Mouse (Mus musculus) kidney, adult 18-20 months (tissue): ENCODE results near the gene Mphosph9.

Source experiments
- DNase-seq: peaks from one replicate; pipeline ENCODE4 v3.0.0; 2021

Gene Mphosph9

DNA sequence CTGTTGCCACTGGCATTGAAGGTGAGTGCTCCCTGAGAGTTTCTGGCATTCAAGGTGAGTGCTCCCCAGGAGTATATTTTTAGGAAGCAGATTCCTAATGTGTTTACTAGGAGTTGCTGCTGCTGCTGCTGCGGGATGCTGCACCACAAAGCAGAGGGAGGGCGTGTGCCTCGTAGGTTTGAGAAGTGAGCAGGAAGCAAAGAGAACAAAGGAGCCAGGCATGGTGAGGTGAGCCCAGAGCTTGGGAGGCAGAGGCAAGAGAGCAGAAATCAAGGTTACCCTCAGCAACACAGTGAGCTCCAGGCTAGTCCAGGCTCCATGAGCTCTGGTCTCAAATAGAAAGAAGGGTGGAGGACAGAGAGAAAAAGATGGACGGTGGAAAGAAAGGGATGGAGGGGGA is 64.5 kb downstream of the Mphosph9 start:
- DNase-seq, result no peak

DNA sequence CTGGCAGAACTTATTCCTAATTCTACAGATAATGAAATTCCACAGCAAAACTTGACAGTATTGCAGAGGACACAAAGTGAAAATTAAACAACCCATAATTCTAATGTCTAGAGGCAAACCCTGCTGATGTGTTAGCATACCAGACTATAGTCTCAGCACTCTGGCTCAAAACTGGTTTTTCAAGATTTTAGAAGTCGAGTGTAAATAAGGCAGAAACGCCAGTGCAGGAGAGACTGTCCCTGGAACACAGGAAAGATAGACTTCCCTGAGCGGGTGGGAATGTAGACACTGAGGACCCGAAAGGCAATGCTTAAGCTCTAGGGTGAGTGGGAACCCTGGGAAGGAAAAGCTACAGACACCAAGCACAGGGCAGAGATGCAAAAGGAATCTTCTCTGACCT is 65.7 kb downstream of the Mphosph9 start:
- DNase-seq, result no peak

DNA sequence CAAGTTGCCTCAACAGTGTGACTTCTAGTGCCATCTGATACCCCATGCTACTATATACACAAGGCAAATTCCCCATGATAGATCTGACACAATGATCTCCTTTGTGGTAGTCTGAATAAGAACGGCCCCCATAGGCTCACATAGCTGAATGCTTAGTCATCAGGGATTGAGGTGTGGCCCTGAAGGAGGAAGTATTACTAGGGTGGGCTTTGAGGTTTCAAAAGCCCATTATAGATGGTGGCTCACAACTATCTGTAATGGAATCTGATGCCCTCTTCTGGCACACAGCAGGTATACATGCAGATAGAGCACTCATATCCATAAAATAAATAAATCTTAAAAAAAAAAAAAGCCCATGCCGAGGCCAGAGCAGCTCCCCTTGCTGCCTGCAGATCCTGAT is 68.6 kb downstream of the Mphosph9 start:
- DNase-seq, result no peak

DNA sequence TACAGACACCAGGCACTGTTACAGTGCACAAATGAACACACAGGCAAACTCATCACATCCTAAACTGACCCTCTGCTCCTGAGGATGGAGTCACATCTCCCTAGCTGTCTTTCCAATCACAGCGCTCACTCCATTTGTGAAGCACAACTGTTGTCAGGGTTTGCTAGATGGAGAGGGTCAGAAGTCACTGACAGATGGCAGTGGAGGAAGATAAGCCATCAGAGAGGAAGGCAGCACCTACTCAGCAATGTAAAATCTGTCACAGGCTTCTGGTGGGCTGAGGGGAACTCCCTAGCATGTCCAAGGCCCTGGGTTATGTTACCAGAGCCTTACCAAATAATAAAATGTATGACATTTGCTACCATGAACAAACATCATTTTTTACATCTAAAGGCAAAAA is 69.7 kb downstream of the Mphosph9 start:
- no peak for DNase-seq

DNA sequence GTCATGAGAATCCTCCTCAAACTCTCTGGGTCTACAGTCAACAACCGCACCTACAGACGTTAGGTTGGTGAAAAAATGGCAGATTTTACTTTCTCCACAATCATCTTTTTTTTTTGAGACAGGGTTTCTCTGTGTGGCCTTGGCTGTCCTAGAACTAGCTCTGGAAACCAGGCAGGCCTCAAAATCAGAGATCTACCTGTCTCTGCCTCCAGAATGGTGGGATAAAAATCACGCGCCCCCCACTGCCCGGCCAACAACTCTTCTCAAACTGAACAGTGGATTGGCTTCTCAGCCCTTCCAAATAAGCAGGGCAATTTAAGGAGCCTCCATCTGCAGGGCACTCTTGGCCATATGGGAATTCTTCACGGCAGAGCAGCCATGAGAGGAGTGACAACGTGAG is 72.6 kb downstream of the Mphosph9 start:
- DNase-seq, result no peak

DNA sequence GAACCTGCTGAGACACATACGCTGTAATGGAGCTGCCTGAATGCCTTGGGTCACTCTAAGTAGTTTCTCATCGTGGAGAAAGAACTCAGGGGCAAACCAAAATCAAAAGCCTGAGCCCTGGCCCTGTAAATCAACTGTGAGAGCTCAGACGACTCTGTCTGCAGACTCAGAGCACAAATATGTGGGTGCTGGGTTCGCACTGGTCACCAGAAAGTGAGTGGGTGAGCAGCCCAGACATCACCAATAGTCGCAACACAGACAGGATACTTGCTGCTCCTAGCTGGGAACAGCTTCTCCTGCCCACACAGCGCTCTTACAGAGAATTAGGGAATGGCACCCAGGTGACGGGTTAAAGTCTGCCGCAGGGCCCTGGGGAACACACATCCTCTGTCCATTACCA is 74.2 kb downstream of the Mphosph9 start:
- DNase-seq, result no peak

DNA sequence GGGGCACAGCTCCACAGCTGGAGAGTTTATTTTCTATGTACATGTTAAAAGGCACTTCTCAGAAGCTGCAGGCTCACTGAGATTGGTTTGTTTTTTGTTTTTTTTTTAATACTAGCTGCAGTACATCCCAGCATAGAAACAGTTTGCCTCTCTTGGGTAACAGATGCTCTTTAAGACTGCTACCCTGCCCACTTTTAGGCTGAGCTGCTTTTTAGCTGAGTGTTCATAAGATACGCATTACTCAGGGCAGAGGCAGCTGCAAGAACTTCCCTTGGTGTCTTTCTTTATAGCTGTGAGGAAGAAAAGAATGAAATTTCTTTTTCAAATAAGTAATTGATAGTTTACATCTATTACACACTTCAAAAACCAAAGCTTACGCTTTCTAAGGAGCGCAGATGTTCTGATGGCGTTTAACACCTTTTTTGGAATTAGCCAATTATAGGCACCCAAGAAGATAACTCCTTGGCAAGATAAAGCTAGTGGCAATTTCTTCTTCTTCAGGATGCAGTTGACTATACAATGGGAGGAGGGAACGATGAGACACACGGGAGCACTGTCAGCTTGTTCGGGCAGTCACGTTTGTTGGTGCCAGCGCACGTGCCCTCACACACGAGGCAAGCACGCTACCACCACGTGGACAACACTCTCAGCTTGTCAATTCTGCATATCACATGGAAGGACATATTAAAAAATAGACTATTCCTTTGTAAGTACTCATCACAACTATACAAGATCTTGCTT is 75.0 kb downstream of the Mphosph9 start:
- DNase-seq, result no peak

DNA sequence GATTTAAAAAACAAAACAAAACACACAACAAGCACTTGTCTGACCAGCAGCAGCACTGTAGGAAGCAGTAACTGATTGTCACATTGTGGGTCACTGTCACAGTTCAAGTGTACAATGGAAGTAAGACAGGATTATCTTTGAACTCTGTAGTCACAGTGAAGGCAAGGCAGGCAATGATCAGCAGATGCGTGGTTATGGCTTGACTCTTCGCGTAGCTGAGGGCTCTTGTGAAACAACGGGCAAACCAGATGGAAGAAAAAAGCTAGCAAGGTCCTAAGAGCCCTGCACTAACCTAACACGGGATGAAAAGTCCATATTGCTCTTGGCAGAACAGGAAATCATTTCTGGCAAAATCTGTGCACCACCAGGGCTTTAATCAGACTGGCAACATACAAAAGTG is 76.7 kb downstream of the Mphosph9 start:
- DNase-seq, result no peak

DNA sequence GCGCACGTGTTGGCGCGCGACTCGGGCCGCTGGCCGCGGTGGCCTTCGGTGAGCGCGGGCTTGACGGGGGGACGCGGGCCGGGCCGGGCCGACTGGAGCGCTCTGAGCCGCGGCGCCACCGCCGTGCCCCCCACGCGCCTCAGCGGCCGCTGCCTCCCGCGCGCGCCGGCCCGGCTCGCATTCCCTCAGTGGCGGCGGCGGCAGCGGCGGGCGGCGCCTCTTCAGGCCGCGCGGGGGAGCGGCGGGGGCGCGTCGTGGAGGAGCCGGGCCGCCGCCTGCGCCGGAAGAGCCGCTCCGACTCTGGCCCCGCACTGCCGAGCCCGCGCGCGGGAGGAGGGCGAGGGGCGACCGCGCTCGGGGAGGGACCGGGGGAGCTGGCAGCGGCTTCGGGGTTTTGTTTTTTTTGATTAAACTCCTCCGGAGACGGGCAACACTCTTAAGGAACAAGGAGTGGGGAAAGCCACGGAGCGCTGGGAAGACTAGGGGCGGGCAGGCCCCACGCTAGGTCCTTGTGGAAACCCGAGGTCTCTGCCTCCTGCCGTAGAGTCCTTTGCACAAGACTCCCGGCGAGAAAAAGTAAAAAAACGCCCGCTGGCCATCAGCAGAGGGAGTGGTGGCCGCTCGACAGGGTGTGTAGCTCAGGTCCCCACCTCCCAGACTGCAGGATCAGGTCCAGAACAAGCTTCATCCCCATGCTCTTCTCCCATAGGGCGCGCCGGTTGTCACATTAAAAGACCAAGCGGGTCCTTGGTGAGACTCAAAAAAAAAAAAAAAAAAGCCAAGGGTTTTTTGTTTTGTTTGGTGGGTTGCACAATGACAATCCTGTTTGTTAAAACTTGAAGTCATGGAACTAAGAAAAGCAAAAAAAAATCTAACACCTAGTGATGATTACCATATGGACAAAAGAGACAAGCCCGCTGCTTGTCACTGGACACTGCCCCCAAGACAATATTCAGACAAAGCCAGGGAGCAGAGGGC is 77.9 kb downstream of the Mphosph9 start, which contains the start of gene Pitpnm2:
Pitpnm2 (minus strand) TSS at position 147 of the 978 bp plus-strand sequence.
- peak; percentile 59 for DNase-seq

DNA sequence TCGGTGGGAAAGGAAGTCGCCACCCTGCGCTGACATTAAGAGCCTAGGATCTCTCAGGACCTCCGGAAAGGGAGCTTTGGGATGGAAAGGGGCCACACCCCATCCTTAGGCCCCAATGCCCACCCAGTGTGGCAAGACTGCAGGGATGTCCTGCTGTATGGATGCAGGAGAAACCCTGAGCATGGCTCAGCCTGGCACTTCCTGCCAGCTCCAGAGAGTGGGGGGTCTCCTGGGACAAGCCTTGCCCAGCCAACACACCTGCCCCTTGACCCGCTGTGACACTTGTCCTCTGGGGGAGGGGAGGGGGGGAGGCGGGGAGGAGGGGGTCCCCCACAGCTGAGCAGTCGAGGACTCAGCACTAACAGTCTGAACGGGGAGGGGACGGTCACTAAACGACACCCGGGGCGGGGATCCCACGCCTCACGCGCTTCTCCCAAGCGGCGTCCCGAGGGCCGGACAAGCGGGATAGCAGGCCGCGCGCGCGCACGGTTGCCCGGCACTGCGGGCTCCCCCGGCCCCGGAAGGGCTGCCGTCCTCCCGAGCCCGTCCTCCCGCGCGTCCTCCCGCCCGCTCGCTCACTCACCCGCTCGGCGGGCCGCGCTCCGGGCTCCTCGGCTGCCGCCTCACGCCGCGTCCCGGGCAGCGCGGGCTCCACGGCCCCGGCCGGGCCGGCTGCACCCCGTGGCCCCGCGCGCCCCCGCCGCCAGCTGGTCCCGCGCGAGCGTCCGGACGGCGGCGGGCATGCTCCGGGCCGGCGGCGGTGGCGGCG is 78.7 kb downstream of the Mphosph9 start:
- peak; percentile 66 for DNase-seq

DNA sequence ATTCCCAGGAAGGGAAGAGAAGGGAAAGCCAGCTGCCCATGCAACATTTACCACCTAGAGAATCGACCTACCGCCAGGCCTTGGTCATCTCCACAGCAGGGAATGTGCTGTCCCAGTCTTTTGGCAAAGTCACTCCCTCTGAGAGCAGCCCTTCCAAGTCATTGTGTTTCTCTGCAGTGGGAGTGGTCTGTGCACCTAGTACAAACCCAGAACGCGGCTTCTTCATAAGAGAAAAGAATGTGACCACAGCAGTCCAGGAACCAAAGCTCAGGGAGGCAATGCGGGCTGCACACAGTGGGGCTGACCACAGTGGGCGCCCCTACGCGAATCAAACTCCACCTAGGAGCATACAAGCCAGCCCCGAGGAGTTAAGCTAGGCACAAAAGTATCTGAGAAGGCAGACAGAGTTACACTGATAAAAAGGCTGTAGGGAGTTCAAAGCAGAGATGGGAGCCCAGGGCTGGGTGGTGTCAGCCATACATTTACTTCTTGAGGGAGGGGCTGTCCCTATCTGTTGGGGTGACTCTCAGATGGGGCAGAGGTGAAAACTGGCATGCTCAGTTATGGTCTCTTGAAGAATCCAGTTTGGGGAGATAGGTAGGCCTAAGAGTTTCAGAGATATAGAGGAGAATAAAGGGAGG is 79.7 kb downstream of the Mphosph9 start:
- DNase-seq, result no peak

DNA sequence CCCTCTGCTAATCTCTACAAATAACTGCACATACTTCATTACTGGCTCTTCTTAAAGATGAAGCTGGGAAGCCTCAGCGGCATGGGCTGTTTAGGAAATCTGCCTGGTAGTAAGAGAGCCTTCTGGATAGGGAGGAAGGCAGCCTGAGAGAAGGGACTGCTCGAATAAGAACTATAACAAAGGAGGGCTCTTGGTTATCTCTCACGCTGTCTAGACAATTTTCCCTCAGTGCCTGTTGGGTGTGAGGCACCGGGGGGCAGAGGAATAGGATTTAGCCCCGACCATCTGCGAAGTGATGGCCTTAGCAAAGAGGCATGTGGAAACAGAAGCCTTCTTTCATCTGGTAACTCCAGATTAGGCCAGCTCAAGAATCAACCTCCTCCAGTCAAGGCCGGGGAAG is 80.5 kb downstream of the Mphosph9 start:
- DNase-seq, result no peak

DNA sequence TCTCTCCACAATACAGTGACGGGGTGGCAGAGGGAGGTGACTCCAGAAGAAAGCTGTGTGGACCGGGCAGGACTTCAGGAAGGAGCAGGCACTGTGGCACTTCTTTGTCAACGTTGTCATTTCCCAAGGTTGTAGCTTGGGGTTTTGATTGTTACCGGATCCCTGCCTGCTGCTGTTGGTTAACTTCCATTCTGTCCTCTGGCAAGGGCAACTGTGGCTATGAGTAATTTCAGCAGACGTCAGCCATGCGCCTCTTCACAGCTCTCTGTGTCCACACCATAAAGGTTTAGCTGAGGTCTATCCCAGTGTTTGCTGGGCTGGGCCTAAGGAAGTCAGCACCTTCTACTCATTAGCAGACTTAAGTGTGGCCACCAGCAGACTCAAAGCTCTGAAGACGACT is 82.9 kb downstream of the Mphosph9 start:
- DNase-seq, result no peak

DNA sequence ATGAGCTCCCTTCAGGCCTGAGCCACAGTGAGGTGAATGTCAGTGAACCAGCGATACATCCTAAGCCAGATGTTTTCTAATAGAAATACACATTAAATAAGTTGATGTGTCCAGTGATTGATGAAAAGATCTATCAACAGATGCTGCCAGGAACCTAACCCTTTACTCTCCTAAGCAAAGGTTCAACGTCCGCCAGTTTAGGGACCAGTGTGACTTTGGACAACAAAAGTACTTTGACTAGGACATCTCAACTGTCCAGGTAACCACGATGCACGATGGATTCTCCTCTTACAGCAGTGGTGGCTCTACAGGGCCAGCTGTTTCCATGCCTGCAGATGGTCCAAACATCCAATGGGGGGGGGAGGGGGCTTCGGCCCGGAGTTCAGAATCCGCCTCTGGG is 83.3 kb downstream of the Mphosph9 start:
- no peak for DNase-seq

DNA sequence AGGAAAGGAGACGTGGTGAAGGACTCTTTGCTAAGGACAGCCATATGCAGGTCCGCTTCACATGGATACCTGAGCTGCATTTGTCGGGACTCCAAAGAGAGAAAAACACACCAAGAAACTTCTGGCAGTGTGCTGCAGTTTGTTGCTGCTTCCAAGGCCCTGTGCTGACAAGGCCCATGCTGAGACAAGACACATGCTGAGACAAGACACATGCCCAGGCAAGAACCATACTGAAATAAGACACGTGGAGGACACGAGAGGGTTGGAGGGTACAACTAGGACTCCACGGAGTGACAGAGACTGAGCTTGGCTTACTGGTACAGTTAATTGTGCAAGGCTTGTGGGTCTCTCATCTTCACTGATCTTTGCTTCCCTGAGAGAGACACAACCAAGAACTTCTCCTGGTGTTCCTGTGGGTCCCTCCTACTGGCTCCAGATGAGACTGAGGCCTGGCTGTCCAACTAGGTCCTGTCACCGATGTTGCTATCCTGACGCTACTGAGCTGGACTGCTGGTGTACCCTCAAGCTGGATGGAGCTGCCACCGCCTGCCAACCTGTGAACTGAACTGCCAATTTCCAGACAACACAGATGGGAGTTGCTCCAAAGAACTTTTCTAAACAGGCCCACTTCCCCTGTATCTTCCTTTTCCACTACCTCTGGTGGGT is 84.4 kb downstream of the Mphosph9 start:
- DNase-seq, result no peak

DNA sequence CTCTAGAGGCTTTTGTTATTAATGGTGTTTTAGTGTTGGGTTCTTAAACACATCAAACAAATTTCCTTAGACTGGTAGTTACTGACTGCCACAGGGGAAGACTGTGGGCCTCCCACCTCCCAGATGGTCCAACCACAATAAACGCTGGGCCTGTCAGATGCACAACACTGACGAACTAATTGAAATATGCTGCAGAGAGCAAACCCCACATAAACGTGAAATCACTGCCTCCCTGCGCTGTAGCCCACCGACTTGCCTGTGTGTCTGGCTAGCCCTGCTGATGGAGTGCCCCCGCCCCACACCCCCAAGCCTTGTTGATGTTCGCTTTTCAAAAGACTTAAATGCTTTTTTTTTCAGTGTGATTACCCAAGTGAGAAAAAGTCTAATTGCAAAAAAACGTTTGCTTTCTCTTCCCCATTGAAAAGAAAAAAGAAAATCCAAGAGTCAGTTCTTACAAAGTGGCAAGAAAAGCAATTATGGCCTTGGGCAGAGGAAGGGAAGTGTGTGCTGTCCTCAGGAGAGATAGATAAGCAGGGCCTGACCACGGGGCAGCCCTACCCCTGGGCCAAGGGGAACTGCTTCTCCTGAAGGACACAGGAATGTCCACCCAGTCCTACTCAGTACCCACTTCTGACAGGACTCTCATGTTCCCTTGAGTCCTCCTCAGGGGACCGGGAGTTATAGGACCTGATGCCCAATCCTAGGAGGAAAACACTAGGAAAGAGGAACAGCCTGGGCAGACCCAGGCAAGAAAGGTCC is 85.9 kb downstream of the Mphosph9 start:
- DNase-seq, result no peak

DNA sequence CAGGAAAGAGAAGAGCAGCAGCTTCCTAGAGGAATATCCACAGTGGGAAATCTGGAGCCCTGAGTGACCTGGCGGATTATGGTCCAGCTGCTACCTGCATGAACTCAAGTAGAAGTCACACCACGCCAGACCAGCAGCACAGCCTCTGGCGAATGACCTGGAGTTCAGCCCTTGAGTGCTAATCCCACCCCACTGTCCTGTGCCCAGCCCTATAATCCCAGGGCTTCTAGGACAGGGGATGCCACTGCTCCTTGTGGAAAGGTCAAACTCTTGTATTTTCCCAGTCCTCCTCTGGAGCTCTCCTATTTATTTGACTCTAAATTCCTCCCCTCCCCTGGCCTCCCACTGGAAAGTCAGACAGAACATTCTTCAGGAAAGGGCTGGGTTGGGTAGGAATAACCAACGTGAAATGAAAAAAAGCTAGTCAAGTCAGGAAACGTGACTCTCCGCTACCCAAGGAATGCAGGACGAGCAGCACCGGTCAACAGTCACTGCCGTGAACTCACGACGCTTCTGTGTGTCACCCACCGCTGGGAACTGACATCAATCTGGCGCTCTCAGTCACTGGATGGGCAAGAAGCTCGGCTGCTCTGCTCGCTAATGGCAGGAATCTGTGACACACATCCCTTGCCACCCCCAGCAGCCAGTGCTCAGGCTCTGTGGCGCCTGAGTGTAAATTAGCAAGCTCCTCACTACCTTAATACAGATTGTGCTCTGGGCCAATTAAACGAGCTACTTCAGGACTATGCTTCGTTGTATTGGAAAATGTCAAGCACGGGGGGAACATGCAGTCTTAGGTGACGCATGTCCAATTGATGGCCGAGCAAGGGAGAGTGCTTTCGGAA is 86.7 kb downstream of the Mphosph9 start:
- DNase-seq, result peak; percentile 49

DNA sequence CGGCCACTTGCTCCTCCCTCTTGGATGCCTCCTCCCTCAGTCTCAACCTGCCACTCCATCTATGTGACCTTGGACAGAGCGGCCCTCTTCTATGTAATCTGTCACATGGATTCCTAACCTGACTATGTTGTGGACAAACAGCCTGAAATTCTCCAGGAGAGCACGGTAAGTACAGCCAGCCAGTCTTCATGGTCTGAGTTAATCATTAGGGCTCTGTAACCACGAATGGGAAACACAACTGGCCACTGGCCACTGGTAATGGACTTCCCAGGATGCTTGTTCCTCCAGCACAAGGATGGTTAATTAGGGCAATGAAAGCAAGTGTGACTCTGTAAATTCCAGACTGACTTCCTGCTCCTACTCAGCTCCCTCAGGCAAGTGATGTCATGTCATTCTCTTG is 91.6 kb downstream of the Mphosph9 start:
- peak; percentile 78 for DNase-seq

DNA sequence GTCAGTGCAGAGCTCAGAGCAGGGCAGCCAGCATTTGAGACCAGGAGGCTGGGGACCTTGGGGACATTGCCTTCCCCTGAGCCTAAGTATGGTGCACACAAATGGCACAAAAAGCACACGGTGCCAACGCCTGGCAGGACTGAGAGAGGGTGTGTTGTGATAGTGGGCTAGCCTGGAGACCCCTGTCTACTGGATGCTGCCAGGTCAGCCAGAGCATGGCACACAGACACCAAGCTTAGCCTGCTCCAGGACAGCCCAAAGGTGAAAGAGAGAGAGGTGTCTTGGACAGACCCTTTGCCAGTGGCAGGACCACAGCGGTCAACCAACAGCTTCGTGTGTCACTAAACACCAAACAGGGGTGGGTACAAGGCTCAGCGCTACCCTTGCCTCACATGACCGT is 93.0 kb downstream of the Mphosph9 start:
- no peak for DNase-seq

DNA sequence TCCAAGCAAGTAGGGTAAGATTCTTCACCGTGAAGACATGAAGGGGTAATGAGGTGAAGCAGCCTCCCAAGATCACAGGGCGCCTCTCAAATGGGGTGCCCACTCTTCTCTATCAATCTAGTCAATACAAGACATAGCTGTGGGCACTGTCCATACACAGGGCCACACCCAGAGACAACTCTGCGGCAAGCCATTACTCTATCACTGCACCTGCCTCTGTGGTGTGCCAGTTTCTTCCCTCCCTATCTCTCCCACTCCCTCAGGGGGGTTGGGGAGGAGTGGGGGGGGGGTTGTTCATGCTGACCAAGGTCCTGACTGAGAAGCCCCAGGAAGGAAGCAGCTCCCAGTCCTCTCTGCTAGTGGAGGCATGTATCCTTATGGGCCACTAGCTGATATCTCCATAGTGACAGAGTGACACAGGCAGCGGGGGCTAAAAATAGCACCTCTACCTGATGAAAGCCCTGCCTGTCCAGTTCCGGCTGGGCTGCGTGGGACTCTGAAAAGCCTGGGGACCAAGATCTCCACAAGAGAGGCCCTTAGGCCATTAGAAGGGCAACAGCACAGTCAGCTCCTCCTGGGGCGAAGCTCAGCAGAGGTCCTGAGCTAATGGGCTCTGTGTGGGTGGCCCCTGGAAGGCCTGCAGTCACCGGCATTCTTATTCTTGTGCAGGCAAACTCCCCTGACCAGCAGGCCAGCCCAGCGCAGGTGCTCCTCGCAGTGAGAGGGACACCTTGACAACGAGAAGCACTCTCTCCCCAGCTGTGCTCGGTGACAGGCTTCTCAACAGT is 93.7 kb downstream of the Mphosph9 start:
- DNase-seq, result no peak
